Mouse (Mus musculus) spleen, adult 18-20 months (tissue): ENCODE results near the gene Gm10188.

Source experiments
- DNase-seq, 2 experiments: peaks; one replicate each; pipeline ENCODE4 v3.0.0; 2022; ENCODE audit warnings: mixed read lengths in 2 of 2

Gene Gm10188

GRCm38 (mm10) chr1:132229667-132230066 is at the start of gene Gm10188:
Gene Gm10188, minus strand, starts transcription at chr1:132229767.
- DNase-seq = no peak

GRCm38 (mm10) chr1:132277124-132277523 is 47.6 kb upstream of the Gm10188 start:
- no peak for DNase-seq

- DNase-seq = no peak
These were observed 47.1 kb upstream of the Gm10188 start for GRCm38 (mm10) chr1:132276694-132277093.

GRCm38 (mm10) chr1:132271237-132271636 is 41.7 kb upstream of the Gm10188 start:
- DNase-seq = no peak

GRCm38 (mm10) chr1:132268418-132269060 is 39.0 kb upstream of the Gm10188 start:
- DNase-seq = no peak

GRCm38 (mm10) chr1:132267959-132268358 is 38.4 kb upstream of the Gm10188 start:
- DNase-seq = no peak

GRCm38 (mm10) chr1:132266791-132267557 is 37.4 kb upstream of the Gm10188 start:
- no peak for DNase-seq

GRCm38 (mm10) chr1:132265936-132266335 is 36.4 kb upstream of the Gm10188 start:
- no peak for DNase-seq

- peak in 1 of 2 experiments; percentile 14 for DNase-seq
These were observed 35.8 kb upstream of the Gm10188 start for GRCm38 (mm10) chr1:132265211-132265859.

- no peak for DNase-seq
These were observed 35.0 kb upstream of the Gm10188 start for GRCm38 (mm10) chr1:132264577-132264976.

- no peak for DNase-seq
These were observed 34.1 kb upstream of the Gm10188 start for GRCm38 (mm10) chr1:132263618-132264017.

GRCm38 (mm10) chr1:132261058-132261457 is 31.5 kb upstream of the Gm10188 start:
- DNase-seq = peak in 1 of 2 experiments; percentile 18

- no peak for DNase-seq
These were observed 30.8 kb upstream of the Gm10188 start for GRCm38 (mm10) chr1:132260331-132260730.

- DNase-seq = no peak
These were observed 24.9 kb upstream of the Gm10188 start for GRCm38 (mm10) chr1:132254467-132254866.

- no peak for DNase-seq
These were observed 17.1 kb upstream of the Gm10188 start for GRCm38 (mm10) chr1:132246641-132247040.

GRCm38 (mm10) chr1:132246137-132246536 is 16.6 kb upstream of the Gm10188 start:
- DNase-seq = no peak

- DNase-seq = no peak
These were observed 15.4 kb upstream of the Gm10188 start for GRCm38 (mm10) chr1:132245010-132245409.

GRCm38 (mm10) chr1:132237585-132238159 is 8.1 kb upstream of the Gm10188 start:
- peak; percentile 13 to 58 for DNase-seq

GRCm38 (mm10) chr1:132234757-132235273 is 5.2 kb upstream of the Gm10188 start:
- DNase-seq = no peak

GRCm38 (mm10) chr1:132233566-132233965 is 4.0 kb upstream of the Gm10188 start:
- no peak for DNase-seq

- no peak for DNase-seq
These were observed 2.1 kb upstream of the Gm10188 start for GRCm38 (mm10) chr1:132231470-132232274.
